Mouse (Mus musculus): ENCODE results near the gene Teddm1a. TPM values are rescaled to one million over a fixed set of nuclear protein-coding genes. Genes with fewer than 3 reads are reported as not detected.

Gene Teddm1a
- total RNA-seq (2023): not detected

GRCm38 (mm10) chr1:153891442-153891841 is at the start of gene Teddm1a:
TSS of gene Teddm1a (plus strand) at chr1:153891742.

GRCm38 (mm10) chr1:153844042-153844441 is 47.5 kb upstream of the Teddm1a start, which contains the start of gene Rgsl1:
TSS of gene Rgsl1 (minus strand) at chr1:153844142.

GRCm38 (mm10) chr1:153874045-153874444 is 17.5 kb upstream of the Teddm1a start, which contains the start of gene Teddm1b:
TSS of gene Teddm1b (plus strand) at chr1:153874345.

GRCm38 (mm10) chr1:153899731-153900380 is 8.3 kb downstream of the Teddm1a start, which contains the start of the genes Glul and Teddm2:
TSS of gene Glul (plus strand) at chr1:153899944.
TSS of gene Teddm2 (minus strand) at chr1:153900228.

Other genes with a start within 250 kb of the Teddm1a start
- not detected for gene Rgs8, start 238.7 kb upstream of the Teddm1a start, total RNA-seq (2023)
- gene Rgs16, start 151.4 kb upstream of the Teddm1a start, total RNA-seq (2023): 6.3 TPM
- 37.6 TPM for gene Rnasel, start 142.3 kb upstream of the Teddm1a start, total RNA-seq (2023)
- gene Rgsl1, start 47.6 kb upstream of the Teddm1a start, total RNA-seq (2023): not detected
- gene Teddm1b, start 17.4 kb upstream of the Teddm1a start, total RNA-seq (2023): not detected
- 116 TPM for gene Glul, start 8.2 kb downstream of the Teddm1a start, total RNA-seq (2023)
- 1.3 TPM for gene Teddm2, start 8.5 kb downstream of the Teddm1a start, total RNA-seq (2023)